Mouse (Mus musculus) kidney, postnatal 25 days (tissue): ENCODE results near the gene Emilin2.

Source experiments
- DNase-seq, 2 experiments: peaks; one replicate each; pipeline ENCODE4 v3.0.0; 2021; ENCODE audit warnings: mixed read lengths in 2 of 2

Emilin2 gene

GRCm38 (mm10) chr17:71230108-71230709 lies 81.6 kb downstream of the Emilin2 start:
- no peak for DNase-seq

GRCm38 (mm10) chr17:71228651-71229050 lies 83.1 kb downstream of the Emilin2 start:
- no peak for DNase-seq

- DNase-seq = no peak
These were observed 84.5 kb downstream of the Emilin2 start for GRCm38 (mm10) chr17:71227128-71227895.

GRCm38 (mm10) chr17:71225091-71225490 lies 86.7 kb downstream of the Emilin2 start:
- DNase-seq = peak in 1 of 2 experiments; percentile 24

- DNase-seq = no peak
These were observed 87.3 kb downstream of the Emilin2 start for GRCm38 (mm10) chr17:71224521-71224920.

- DNase-seq = no peak
These were observed 88.1 kb downstream of the Emilin2 start for GRCm38 (mm10) chr17:71223676-71224075.

DNA sequence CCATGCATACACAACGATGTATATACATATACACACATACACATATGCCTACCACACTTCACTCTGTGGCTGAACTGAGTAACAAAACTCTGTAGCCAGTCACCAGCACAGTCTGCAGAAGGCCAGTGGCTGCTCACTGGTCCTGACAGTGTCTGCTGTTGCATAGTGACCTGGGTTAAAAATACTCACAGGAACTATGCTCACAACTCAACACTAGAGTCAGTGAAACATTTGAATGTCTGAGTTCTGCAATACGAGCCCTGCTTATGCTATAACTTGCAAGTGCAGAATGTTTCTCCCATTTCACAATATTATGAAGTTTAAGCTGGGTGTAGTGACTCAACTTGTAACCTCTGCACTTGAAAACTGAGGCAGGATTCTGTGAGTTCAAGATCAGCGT lies 90.4 kb downstream of the Emilin2 start:
- DNase-seq = no peak

GRCm38 (mm10) chr17:71217111-71217685 lies 94.6 kb downstream of the Emilin2 start:
- DNase-seq = peak; percentile 15 to 58

GRCm38 (mm10) chr17:71216263-71216662 lies 95.5 kb downstream of the Emilin2 start:
- DNase-seq = no peak

DNA sequence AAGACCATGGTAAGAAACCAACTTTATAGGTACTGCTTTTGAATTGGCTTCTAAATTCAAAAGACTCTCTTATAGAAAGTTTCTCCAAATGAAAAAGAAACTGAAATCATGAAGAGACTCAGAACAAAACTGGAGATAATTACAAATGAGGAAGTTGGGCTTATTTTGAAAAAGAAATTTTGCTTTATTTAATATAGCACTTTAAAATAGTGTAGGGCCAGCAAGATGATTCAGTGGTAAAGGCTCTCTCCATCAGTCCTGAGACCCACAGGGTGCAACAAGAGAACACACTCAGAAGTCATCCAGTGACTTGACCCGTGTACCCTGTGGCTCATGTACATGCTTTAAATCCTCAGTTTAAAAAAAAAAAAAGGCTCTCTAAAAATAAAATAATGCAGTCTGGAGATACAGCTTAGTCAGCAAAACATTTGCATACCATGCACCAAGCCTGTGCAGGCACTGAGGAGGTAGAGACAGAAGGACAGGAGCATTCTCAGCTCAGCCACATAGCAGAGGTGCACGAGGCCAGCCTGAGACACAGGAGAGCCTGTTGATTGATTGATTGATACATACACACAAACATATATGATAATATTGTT lies 96.4 kb downstream of the Emilin2 start:
- no peak for DNase-seq

GRCm38 (mm10) chr17:71214514-71215240 lies 97.1 kb downstream of the Emilin2 start:
- no peak for DNase-seq

DNA sequence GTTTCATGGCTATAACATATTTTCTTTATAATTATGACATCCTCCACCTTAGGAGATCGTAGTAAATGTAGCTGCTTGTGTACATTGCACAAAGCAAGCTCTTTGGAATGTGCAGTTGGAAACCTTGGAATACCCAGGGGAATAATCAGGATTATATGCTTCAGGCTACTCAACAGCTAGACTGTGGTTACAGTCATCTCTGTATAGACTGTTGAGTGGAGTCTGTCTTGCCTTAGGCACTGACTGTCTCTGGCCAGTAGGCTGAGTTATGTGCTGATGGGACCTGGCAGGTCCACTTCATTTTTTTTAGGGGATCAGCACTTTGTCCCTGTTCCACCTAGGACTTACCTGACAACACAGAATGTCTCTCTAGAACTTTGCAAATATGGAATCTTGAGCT lies 98.1 kb downstream of the Emilin2 start:
- no peak for DNase-seq

- no peak for DNase-seq
These were observed 99.7 kb downstream of the Emilin2 start for GRCm38 (mm10) chr17:71211962-71212646.

DNA sequence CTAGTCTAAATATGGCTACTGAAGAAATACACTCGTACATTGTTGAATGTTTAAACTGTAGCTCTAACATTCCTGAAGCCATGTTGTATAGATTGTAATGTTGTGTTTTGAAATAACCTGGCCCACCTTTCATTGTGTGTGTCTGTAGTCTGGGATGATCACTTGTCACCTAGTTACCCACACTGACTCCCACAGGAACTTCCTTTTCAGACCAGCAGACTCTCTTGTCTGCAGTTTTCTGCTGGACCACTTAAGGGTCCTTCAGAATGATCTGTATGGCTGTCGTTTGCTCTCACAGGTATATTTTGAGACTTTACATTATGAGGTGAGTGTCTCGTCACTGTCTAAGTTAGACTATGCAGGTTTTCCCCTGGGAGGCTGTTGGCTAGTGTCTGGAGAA lies 101.8 kb downstream of the Emilin2 start:
- DNase-seq = no peak

DNA sequence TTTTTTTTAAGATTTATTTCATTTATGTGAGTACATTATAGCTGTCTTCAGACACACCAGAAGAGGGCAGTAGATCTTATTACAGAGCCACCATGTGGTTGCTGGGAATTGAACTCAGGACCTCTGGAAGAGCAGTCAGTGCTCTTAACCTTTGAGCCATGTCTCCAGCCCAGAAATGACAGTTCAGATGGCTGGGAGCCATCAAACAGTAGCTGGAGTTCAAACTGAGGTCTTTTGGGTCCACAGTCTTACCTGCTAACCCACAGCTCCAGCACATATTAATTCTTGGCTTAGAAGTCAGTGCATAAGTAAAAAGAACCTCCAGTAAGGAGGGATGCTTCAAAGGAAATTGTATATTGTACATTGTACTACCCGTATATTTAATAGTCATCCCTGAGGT lies 102.9 kb downstream of the Emilin2 start:
- DNase-seq = peak in 1 of 2 experiments; percentile 45

DNA sequence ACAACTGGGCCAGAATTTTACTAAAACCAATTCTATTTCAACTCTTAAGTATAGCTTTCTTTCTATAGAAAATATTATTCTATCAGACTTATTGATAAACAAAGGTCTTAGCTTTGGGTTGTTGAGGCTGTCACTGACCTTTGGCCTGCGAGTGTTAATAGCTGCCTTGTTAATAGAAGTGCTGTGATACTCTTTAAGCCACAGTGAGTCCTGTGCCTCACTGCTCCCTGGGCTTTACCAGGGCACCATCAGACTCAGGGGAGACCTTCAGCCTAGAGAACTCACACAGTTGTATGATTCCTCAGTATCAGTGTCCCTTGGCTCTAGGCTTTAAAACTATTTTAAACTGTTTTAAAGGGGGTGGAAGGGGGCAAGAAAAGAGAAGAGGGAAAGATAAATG lies 103.4 kb downstream of the Emilin2 start:
- no peak for DNase-seq

GRCm38 (mm10) chr17:71207268-71207667 lies 104.5 kb downstream of the Emilin2 start:
- no peak for DNase-seq

GRCm38 (mm10) chr17:71206136-71206893 lies 105.5 kb downstream of the Emilin2 start:
- DNase-seq = no peak

- DNase-seq = no peak
These were observed 107.0 kb downstream of the Emilin2 start for GRCm38 (mm10) chr17:71204809-71205091.

DNA sequence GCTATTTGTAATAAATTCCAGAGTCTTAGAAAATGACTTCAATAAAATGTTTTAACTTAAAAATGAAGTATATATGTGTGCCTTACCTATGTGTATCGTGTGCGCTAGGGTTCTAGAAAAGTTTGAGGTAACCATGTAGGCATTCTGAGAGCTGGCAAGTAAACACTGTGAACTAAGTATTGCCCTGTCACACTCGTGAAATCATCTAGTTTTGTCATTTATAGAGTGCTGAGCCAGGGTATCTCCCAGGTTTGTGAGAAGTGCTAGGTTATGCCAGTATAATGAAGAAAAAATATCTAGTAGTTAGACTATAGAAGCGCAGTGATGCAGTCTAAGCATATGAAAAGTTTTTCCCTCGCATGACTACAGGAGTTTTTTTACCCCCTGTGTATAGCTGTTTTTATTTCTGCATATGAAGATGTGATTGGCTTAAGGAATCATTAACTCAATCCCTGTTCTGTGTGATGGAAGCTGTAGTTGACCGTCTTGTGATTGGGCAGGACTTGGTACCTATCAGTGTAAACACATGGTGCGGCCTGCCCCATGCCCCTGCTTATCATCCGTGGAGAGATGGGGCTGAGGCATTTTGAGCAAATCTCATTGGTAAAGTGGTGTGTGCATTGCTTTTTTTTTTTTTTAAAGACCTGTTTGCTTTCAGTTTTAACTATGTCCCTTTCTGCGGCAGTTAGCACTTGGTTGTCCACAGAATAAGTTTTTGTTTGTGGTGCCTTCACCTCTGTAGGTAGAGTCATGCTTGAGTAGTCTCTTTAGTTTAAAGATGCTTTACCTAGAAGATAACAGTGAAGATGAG lies 107.6 kb downstream of the Emilin2 start:
- peak in 1 of 2 experiments; percentile 47 for DNase-seq
